Mouse (Mus musculus): ENCODE results near the gene Pdzrn4.

- no peak for TF ChIP-seq EP300 (IDR thresholded peaks at IDR 0.05; ENCODE audit: low read depth in 1 of 2, low read length in 2 of 2)
- no peak for TF ChIP-seq POLR2A (IDR thresholded peaks at IDR 0.05; ENCODE audit: control insufficient read depth in 1 of 2, insufficient read depth in 1 of 2, low read depth in 1 of 2, low read length in 2 of 2, poor library complexity in 1 of 2)
- no peak for TF ChIP-seq KAT2A (conservative IDR thresholded peaks at IDR 0.05; ENCODE audit: low read depth, low read length)
- no peak for TF ChIP-seq CTCF (IDR thresholded peaks at IDR 0.05 in 2 of 3, conservative IDR thresholded peaks at IDR 0.05 in 1 of 3; ENCODE audit: control insufficient read depth in 1 of 3, insufficient read depth in 1 of 3, low read depth in 2 of 3, low read length in 3 of 3, poor library complexity in 1 of 3, severe bottlenecking in 1 of 3)
- no peak for TF ChIP-seq CHD2 (IDR thresholded peaks at IDR 0.05; ENCODE audit: low read length)
- TF ChIP-seq RCOR1 (IDR thresholded peaks at IDR 0.05; ENCODE audit: low read depth, low read length): no peak
- TF ChIP-seq ZKSCAN1 (IDR thresholded peaks at IDR 0.05; ENCODE audit: low read depth, low read length): no peak
- TF ChIP-seq NELFE (IDR thresholded peaks at IDR 0.05; ENCODE audit: low read depth, low read length): no peak
- TF ChIP-seq MAX (IDR thresholded peaks at IDR 0.05; ENCODE audit: low read length): no peak
- no peak for TF ChIP-seq MEF2A (IDR thresholded peaks at IDR 0.05; ENCODE audit: extremely low read depth, insufficient replicate concordance, low read depth, low read length, poor library complexity, severe bottlenecking)
- no peak for TF ChIP-seq JUND (IDR thresholded peaks at IDR 0.05; ENCODE audit: low read depth, low read length)
- TF ChIP-seq TAL1 (IDR thresholded peaks at IDR 0.05; ENCODE audit: low read length): no peak
- TF ChIP-seq USF2 (IDR thresholded peaks at IDR 0.05; ENCODE audit: borderline replicate concordance in 1 of 2, insufficient read depth in 1 of 2, low read depth in 1 of 2, low read length in 2 of 2): no peak
- TF ChIP-seq MAFK (IDR thresholded peaks at IDR 0.05; ENCODE audit: borderline replicate concordance, low read depth, low read length): no peak
Measured at GRCm38 (mm10) chr15:92805934-92806333, 409.3 kb downstream of the Pdzrn4 start.

Data from MEL (cell line).